Mouse (Mus musculus) stomach, postnatal 0 days (tissue): ENCODE measurements at regions not wholly inside any gene's neighbourhood (a gene's known extent, or its start where the extent isn't known, plus 50 kb on each side); places are given as distances from the start of the nearest gene placed in this dataset.

Experiments used
- ATAC-seq: fragments of 200-750 bp; cut with Nextera tagmentation; 2 replicates; pipeline ENCODE4 v1.8.0; 2017; ENCODE audit not compliant: low FRiP score, low TSS enrichment
- DNase-seq: peaks from one replicate; pipeline ENCODE4 v3.0.0-alpha.2; 2016; ENCODE audit warnings: low spot score
- H3K27ac ChIP-seq: fragments of 300-500 bp; sonication (generic); replicated peaks from 2 replicates; pipeline ENCODE4 v1.5.1; 2014; ENCODE audit warnings: mild to moderate bottlenecking, control low read depth
- H3K27me3 ChIP-seq: fragments of 300-500 bp; sonication (generic); 2 replicates; pipeline ENCODE4 v1.6.1; 2014; ENCODE audit warnings: low read length; ENCODE audit not compliant: control insufficient read depth, insufficient read depth
- H3K36me3 ChIP-seq: fragments of 300-500 bp; sonication (generic); 2 replicates; pipeline ENCODE4 v1.6.1; 2014; ENCODE audit warnings: low read length, mixed read lengths; ENCODE audit not compliant: control insufficient read depth, insufficient read depth
- H3K4me1 ChIP-seq: fragments of 300-500 bp; sonication (generic); replicated peaks from 2 replicates; pipeline ENCODE4 v1.6.1; 2014; ENCODE audit warnings: antibody characterized with exemption; ENCODE audit not compliant: control insufficient read depth, insufficient read depth
- H3K4me2 ChIP-seq: fragments of 300-500 bp; sonication (generic); replicated peaks from 2 replicates; pipeline ENCODE4 v1.6.1; 2014; ENCODE audit warnings: low read depth, mild to moderate bottlenecking, control low read depth, moderate library complexity
- H3K4me3 ChIP-seq: fragments of 300-500 bp; sonication (generic); 2 replicates; pipeline ENCODE4 v1.5.1; 2014; ENCODE audit warnings: low read depth, low read length, control low read depth
- H3K9ac ChIP-seq: fragments of 300-500 bp; sonication (generic); 2 replicates; pipeline ENCODE4 v1.6.1; 2014; ENCODE audit warnings: mild to moderate bottlenecking, low read length, control low read depth, mixed read lengths
- H3K9me3 ChIP-seq: fragments of 300-500 bp; sonication (generic); 2 replicates; pipeline ENCODE4 v1.6.1; 2016; ENCODE audit warnings: low read length; ENCODE audit not compliant: control insufficient read depth
- CTCF ChIP-seq: IDR thresholded peaks from 2 replicates; pipeline ENCODE4 v1.5.1; 2016; ENCODE audit warnings: antibody characterized with exemption, low read depth, mild to moderate bottlenecking, moderate library complexity
- EP300 ChIP-seq: optimal IDR thresholded peaks from 2 replicates; pipeline ENCODE3; 2016; ENCODE audit warnings: antibody characterized with exemption
- WGBS: fragments of 180-500 bp; shearing (Covaris S2); extraction: QIAGEN DNeasy Blood & Tissue Kit; methylation state at CpG from one replicate; pipeline ENCODE4 v1.1.7; 2014; 5-methylcytosine and 5-hydroxymethylcytosine counted together

DNA sequence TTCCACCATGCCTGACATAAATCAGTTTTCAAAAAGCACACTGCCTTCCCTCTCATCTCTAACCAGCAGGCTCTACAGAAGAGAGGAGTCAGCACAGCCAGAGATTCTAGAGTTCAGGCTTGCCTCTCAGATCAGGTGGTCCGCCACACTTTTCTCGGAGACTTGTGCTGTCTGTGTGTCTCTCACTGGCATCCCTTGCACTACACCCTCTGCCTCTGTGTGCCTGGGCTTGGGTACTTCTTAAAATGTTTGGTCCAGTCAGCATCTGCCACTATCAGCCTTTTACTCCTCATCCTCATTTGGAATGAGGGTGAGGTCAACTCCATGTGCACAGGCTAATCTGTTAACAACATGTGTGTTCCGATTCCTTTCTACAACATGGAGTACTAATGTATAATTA is 92.0 kb downstream of the S1pr1 start:
- Histone ChIP-seq H3K4me1 (no peaks in the 10 kb centered on the region), H3K9me3 (no peaks in the 10 kb centered on the region), H3K36me3 (no peaks in the 10 kb centered on the region), H3K4me2 (no peak overlapping the region), H3K9ac (no peak overlapping the region), H3K4me3 (no peak overlapping the region), H3K27me3 (no peaks in the 10 kb centered on the region), H3K27ac (no peak overlapping the region)
- ATAC-seq (no peak), DNase-seq (no peak)
- 83% methylated on average over 3 of the region's 3 CpGs for WGBS
- TF ChIP-seq CTCF = no peak
- TF ChIP-seq EP300 = no peak

DNA sequence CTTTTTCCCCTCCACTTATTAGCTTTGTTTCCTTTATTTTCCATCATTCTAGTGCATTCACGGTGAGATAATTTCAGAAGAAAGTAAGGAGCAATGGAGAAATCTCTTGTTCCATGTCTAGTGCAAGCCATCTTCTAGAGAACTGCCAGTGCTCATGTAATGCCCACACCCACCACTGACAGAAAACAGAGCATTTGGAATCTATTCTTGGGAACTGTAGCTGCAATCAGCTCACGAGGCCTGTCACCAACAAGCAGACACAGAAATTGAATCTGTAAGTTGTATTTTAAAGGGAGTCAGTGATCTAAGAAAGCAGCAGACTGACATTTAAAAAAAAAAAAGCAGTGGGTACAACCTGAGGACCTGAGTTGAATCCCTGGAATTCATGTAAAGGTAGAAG is 92.6 kb downstream of the S1pr1 start:
- no peaks in the 10 kb centered on the region for H3K9me3 ChIP-seq
- ATAC-seq (no peak), DNase-seq (no peak)
- no peak overlapping the region for H3K4me3 ChIP-seq
- H3K4me1 ChIP-seq = no peaks in the 10 kb centered on the region
- TF ChIP-seq EP300 (no peak), CTCF (no peak)
- 64% methylated on average over 2 of the region's 2 CpGs for WGBS
- H3K27ac ChIP-seq = no peak overlapping the region
- no peaks in the 10 kb centered on the region for H3K27me3 ChIP-seq
- no peak overlapping the region for H3K9ac ChIP-seq
- no peak overlapping the region for H3K4me2 ChIP-seq
- no peaks in the 10 kb centered on the region for H3K36me3 ChIP-seq

DNA sequence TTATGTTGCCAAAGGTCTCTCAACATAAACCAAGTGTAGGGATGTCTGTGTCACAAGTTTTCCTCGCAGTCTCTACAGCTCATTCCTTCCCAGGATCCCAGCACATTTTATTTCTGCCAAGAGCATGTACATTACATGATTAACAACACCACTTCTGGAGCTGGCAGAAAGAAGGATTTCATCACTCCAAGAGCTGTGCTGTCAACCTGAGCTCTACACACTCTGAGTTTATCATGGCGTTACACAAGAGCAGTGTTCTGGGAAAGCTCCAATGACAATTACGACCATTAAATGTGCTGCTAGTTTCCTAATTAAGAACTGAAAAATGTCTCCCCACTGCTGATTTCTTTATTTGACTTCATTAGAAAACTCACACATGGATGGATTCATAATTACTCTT is 94.9 kb downstream of the S1pr1 start:
- no peaks in the 10 kb centered on the region for H3K4me1 ChIP-seq
- H3K4me2 ChIP-seq = no peak overlapping the region
- no peak for TF ChIP-seq EP300
- TF ChIP-seq CTCF = no peak
- no peaks in the 10 kb centered on the region for H3K36me3 ChIP-seq
- ATAC-seq (no peak), DNase-seq (no peak)
- H3K27me3 ChIP-seq = no peaks in the 10 kb centered on the region
- H3K9ac ChIP-seq = no peak overlapping the region
- no peak overlapping the region for H3K4me3 ChIP-seq
- WGBS = 65% methylated on average over 3 of the region's 3 CpGs
- H3K9me3 ChIP-seq = no peaks in the 10 kb centered on the region
- no peak overlapping the region for H3K27ac ChIP-seq

DNA sequence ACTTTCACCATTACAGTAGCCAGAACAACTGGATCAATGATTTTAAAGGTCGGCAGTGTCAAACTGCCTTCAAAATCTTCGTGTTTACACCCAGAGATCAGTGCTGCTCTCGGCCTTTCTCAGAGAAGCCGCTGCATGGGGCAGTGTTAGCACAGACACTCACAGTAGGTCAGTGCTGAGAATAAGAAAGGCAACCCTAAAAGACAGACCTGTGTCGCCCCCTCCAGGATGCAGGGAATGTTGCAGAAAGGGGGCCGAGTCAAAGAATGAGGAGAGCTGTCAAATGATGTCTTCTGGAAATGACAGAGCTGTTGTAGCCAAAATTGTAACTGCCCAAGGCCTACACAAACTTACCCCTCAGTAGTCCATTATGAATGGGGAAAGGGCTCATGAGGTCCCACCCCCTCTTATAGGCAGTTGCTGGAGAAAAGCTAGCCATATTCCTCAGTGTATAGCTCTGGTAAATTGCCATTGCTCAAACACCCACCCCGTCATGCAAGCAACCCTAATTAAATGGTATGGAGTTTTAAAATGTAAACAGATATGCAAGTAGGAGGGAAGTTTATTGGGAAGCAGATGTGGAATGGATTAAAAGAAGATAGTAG is 98.8 kb downstream of the S1pr1 start:
- Histone ChIP-seq H3K4me2 (no peak overlapping the region), H3K4me1 (no peaks in the 10 kb centered on the region), H3K4me3 (no peak overlapping the region), H3K9ac (no peak overlapping the region), H3K9me3 (no peaks in the 10 kb centered on the region), H3K36me3 (no peaks in the 10 kb centered on the region), H3K27ac (no peak overlapping the region), H3K27me3 (no peaks in the 10 kb centered on the region)
- ATAC-seq = no peak
- WGBS = 31% methylated on average over 7 of the region's 7 CpGs
- peak; percentile 16 for DNase-seq
- TF ChIP-seq CTCF = peak; percentile 62
- no peak for TF ChIP-seq EP300

DNA sequence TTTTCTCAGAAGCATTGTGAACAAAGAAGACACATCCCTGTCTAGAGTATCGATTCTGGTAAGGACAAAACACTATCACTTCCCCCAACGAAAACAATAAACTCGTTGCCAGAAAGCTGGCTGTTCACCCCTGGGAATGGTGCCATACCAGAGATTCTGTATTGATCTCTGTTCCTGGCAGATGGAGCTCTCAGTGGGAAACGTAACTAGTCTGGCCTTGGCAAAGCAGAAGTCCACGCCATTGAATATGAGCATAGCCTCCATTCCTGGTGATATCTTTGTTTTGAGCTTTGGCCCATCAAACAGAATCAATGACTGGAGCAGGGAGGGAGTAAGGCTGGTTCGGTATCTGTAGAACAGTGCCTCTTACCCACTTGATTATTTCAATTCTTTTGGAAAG is 102.0 kb downstream of the S1pr1 start:
- Histone ChIP-seq H3K4me1 (no peaks in the 10 kb centered on the region), H3K9ac (no peak overlapping the region), H3K36me3 (no peaks in the 10 kb centered on the region), H3K9me3 (no peaks in the 10 kb centered on the region), H3K27me3 (no peaks in the 10 kb centered on the region), H3K4me3 (no peak overlapping the region), H3K27ac (no peak overlapping the region), H3K4me2 (no peak overlapping the region)
- TF ChIP-seq CTCF (no peak), EP300 (no peak)
- WGBS = 86% methylated on average over 6 of the region's 6 CpGs
- ATAC-seq (no peak), DNase-seq (no peak)

DNA sequence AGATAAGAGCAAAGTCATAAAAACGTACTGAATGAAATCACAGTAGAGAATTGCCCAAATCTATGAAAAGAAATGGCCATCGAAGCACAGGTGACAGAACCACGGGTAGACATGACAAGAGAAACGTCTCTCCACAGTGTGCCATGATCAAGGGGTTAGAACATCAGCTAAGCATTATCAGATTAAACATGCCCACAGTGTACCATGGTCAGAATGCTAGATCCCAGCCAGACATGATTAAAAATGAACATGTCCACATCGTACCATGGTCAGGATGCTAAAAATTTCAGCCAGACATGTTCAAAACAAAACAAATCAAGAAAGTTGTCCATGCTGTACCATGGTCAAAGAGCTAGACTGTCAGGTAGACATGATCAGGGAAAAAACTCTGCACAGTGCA is 106.8 kb downstream of the S1pr1 start:
- ATAC-seq (no peak), DNase-seq (no peak)
- no peak overlapping the region for H3K27ac ChIP-seq
- no peaks in the 10 kb centered on the region for H3K36me3 ChIP-seq
- TF ChIP-seq CTCF (no peak), EP300 (no peak)
- H3K9me3 ChIP-seq = no peaks in the 10 kb centered on the region
- no peak overlapping the region for H3K4me2 ChIP-seq
- no peaks in the 10 kb centered on the region for H3K27me3 ChIP-seq
- no peak overlapping the region for H3K4me3 ChIP-seq
- 84% methylated on average over 5 of the region's 5 CpGs for WGBS
- H3K9ac ChIP-seq = no peak overlapping the region
- H3K4me1 ChIP-seq = no peaks in the 10 kb centered on the region
